Mouse (Mus musculus) hindbrain, embryonic 15.5 days (tissue): ENCODE results near the gene Pygm. TPM values are rescaled to one million over a fixed set of nuclear protein-coding genes. Genes with fewer than 3 reads are reported as not detected.

Source experiments
- ATAC-seq: fragments of 200-750 bp; cut with Nextera tagmentation; 2 replicates; pipeline ENCODE4 v1.8.0; 2017; ENCODE audit warnings: low read depth, moderate number of reproducible peaks, moderate TSS enrichment; ENCODE audit not compliant: low FRiP score
- H3K27ac ChIP-seq: fragments of 300-500 bp; sonication (generic); replicated peaks from 2 replicates; pipeline ENCODE4 v1.5.1; 2015; ENCODE audit warnings: mild to moderate bottlenecking, inconsistent platforms
- H3K27me3 ChIP-seq: fragments of 300-500 bp; sonication (generic); 2 replicates; pipeline ENCODE4 v1.6.1; 2015; ENCODE audit warnings: control low read depth, inconsistent platforms
- H3K36me3 ChIP-seq: fragments of 300-500 bp; sonication (generic); 2 replicates; pipeline ENCODE4 v1.6.1; 2015; ENCODE audit warnings: control low read depth, inconsistent platforms
- H3K4me1 ChIP-seq: fragments of 300-500 bp; sonication (generic); replicated peaks from 2 replicates; pipeline ENCODE4 v1.6.1; 2015; ENCODE audit warnings: control low read depth, inconsistent platforms
- H3K4me2 ChIP-seq: fragments of 300-500 bp; sonication (generic); 2 replicates; pipeline ENCODE4 v1.6.1; 2015; ENCODE audit warnings: moderate library complexity, mild to moderate bottlenecking, inconsistent platforms
- H3K4me3 ChIP-seq: fragments of 300-500 bp; sonication (generic); 2 replicates; pipeline ENCODE4 v1.5.1; 2015; ENCODE audit warnings: mild to moderate bottlenecking, inconsistent platforms
- H3K9ac ChIP-seq: fragments of 300-500 bp; sonication (generic); 2 replicates; pipeline ENCODE4 v1.6.1; 2015; ENCODE audit warnings: inconsistent platforms
- H3K9me3 ChIP-seq: fragments of 300-500 bp; sonication (generic); 2 replicates; pipeline ENCODE4 v1.6.1; 2016; ENCODE audit warnings: control low read depth, inconsistent platforms
- WGBS: fragments of 180-500 bp; shearing (Covaris S2); methylation state at CpG from one replicate; pipeline ENCODE4 v1.1.7; 2015; 5-methylcytosine and 5-hydroxymethylcytosine counted together
- polyA plus RNA-seq: library from polyadenylated mRNA; unstranded; fragments of >200 nt; fragmentation: Nextera tagmentation; extraction: Ambion mirVana; gene quantifications from 2 replicates; pipeline ENCODE4 v1.2.1, GENCODE M21; 2015

The Pygm gene
- polyA plus RNA-seq, 1 experiment from 2014 or later, result 7.6 TPM

DNA sequence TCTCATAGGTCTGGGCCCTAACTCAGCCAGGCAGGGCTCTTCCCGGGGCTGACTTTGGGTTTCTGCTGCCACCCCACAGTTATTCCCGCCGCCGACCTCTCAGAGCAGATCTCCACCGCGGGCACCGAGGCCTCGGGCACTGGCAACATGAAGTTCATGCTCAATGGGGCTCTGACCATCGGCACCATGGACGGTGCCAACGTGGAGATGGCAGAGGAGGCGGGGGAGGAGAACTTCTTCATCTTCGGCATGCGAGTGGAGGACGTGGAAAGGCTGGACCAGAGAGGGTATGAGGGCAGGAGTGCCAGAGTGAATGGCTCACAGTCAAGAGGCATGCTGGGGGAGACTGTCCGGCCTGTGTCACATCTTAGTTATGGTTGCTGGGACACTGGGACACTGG, 9.4 kb downstream of the Pygm start:
- no peak overlapping the region for H3K9ac ChIP-seq
- WGBS, result 90% methylated on average over 16 of the region's 16 CpGs
- no peaks in the 10 kb centered on the region for H3K36me3 ChIP-seq
- peaks cover 18% of the 10 kb centered on the region for H3K4me1 ChIP-seq
- no peak overlapping the region for H3K27ac ChIP-seq
- H3K9me3 ChIP-seq, result no peaks in the 10 kb centered on the region
- H3K4me3 ChIP-seq, result no peak overlapping the region
- no peaks in the 10 kb centered on the region for H3K27me3 ChIP-seq
- no peak for ATAC-seq
- no peak overlapping the region for H3K4me2 ChIP-seq

DNA sequence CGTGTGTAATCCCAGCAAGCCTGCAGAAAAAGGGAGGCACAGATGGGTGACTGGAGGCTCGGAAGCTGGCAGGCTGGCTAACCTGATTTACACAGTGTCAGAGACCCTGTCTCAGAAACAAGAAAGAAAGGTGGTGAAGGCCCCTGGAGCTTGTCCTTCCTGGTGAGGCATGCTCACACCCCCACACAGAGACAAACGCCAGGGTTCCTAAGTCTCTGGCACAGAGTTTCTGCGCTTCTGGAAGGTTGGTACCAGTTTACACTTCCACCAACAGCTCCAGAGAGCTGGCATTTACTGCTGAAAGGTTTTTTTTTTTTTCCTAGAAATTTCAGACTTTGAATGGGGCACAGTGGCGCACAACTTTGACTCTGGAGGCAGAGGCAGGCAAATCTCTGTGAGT, 12.0 kb downstream of the Pygm start:
- H3K4me3 ChIP-seq, result no peak overlapping the region
- WGBS, result 88% methylated on average over 5 of the region's 5 CpGs

DNA sequence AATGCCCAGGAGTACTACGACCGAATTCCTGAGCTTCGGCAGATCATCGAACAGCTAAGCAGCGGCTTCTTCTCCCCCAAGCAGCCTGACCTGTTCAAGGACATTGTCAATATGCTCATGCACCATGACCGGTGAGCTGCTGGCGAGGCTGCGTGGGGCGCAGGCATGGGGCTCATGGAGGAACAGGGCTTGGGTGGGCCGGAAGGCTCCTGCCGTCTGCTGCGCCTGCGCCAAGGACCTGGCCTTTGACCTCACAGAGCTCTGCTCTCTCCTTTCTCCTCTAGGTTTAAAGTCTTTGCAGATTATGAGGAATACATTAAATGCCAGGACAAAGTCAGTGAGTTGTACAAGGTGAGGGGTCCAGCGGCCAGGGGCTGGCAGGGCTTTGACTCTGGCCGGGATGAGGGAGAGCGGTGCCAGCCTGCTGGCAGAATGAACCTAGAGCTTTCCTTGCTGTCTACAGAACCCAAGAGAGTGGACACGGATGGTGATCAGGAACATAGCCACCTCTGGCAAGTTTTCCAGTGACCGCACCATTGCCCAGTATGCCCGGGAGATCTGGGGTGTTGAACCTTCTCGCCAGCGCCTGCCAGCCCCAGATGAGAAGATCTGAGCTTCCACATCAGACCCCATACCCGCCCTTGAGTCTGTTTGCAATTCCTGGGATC, 13.5 kb downstream of the Pygm start:
- H3K27ac ChIP-seq, result 0 out of 2 replicates have a peak overlapping the region, but pooled peaks have one; percentile 82
- H3K27me3 ChIP-seq, result 0 out of 2 replicates have a peak, but pooled peaks cover 3% of the 10 kb centered on the region
- no peak overlapping the region; the same call in 1 of the 2 replicates for H3K4me3 ChIP-seq
- 87% methylated on average over 22 of the region's 22 CpGs for WGBS
- no peak overlapping the region for H3K9ac ChIP-seq
- peaks cover 45% of the 10 kb centered on the region for H3K4me1 ChIP-seq
- no peaks in the 10 kb centered on the region for H3K9me3 ChIP-seq
- no peaks in the 10 kb centered on the region for H3K36me3 ChIP-seq
- peak overlapping the region; percentile 99 for H3K4me2 ChIP-seq
- ATAC-seq, result no peak

More for the DNA sequence above, 12.0 kb downstream of the Pygm start:
- no peak for ATAC-seq
- H3K27ac ChIP-seq, result no peak overlapping the region
- no peaks in the 10 kb centered on the region for H3K9me3 ChIP-seq
- H3K9ac ChIP-seq, result no peak overlapping the region
- no peak overlapping the region for H3K4me2 ChIP-seq
- H3K4me1 ChIP-seq, result peaks cover 32% of the 10 kb centered on the region
- H3K27me3 ChIP-seq, result no peaks in the 10 kb centered on the region
- H3K36me3 ChIP-seq, result no peaks in the 10 kb centered on the region

DNA sequence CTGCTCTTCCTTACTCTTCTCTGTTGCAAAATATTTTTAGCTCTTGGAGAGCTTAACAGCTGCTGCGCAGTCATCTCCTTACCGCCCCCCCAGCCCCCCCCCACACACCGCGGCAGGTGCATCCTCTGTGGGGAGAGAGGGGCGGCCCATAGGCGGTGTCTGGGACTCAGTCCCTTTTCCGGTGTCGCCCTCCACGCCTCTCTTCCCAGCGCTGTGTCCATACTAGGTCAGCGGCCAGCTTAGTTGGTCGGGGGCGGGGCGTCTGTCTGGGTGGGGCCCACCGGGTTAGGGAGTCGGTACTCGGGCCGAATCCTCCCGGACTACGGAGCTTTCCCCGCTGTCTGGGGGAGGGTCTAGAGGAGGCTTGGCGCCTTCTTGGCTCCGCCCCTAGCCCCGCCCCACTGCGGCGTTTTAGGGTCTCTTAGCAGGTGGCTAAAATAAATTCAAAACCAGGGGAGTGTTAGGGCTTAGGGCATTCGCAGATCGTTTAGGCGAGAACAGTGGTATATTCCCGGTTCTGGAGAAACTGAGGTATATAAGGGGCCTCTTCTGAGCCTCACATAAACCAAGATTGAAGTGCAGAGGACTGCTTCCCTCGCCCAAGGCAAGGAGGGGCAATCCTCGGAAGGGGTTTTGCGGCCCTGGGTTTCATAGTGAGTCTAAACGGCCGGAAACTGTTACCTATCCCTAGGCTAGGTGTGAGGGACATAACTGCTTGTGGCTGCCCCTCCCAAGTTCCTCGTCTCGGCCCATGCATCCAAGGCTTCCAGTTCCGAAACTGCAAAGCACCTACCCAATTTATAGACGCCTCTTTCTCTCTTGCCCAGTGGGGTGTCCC, 14.5 kb downstream of the Pygm start:
- WGBS, result under 1% methylated on average over 39 of the region's 39 CpGs
- Histone ChIP-seq H3K9me3 (no peaks in the 10 kb centered on the region), H3K9ac (peak overlapping the region; percentile 52), H3K36me3 (no peaks in the 10 kb centered on the region), H3K4me1 (peaks cover 45% of the 10 kb centered on the region), H3K27ac (peak overlapping the region; percentile 82), H3K27me3 (peaks cover 9% of the 10 kb centered on the region; the same call in 1 of the 2 replicates), H3K4me2 (peak overlapping the region; percentile 99), H3K4me3 (peak overlapping the region; percentile 65)
- peak; percentile 76 for ATAC-seq

DNA sequence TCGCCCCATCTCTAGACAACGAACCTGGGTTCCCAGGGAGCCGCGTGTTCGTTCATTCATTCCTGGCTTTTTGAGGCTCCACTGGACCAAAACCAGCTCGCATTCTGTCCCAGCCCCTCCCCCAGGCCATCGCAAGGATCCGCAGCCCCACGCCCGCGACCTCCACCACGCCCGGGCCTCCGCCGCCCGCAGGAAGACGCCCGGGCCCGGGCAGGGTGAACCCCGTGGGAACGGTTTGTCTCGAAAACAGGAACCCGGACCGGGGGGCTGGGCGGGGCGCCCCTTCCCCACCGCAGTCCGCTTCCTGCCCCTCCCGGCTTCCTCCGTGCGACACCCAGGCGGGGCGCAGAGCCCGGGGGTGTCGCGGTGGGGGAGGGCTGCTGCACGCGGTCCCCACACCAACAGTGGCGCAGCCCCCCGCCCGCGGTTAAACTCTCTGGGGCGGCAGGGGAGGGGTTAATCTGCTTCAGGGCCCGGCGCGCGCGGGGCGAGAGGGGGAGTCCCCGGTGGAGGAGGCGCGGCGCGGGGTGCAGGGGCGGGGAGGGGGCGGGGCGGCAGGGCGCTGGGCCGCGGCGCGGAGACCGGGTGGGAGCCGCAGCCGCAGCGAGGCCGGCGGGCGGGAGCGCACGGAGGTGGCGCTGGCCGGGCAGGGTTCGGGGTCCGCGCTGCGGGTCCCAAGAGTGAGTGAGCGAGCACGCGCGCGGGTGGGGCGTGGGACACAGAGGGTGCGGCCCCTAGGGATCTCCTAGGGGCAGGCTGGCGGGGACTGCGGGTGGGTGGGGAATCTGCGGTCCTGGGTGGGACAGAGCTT, 15.3 kb downstream of the Pygm start, which contains the start of gene Rasgrp2:
Gene Rasgrp2 (plus strand): TSS at position 56 of the 811 bp plus-strand sequence.
- Histone ChIP-seq H3K4me2 (peak within 1 kb of the TSS; percentile 99), H3K4me3 (peak within 1 kb of the TSS; percentile 65), H3K4me1 (peaks cover 45% of the 10 kb centered on the region), H3K36me3 (no peaks in the 10 kb centered on the region), H3K9ac (peak within 1 kb of the TSS; percentile 52), H3K27me3 (peaks cover 12% of the 10 kb centered on the region; the same call in 1 of the 2 replicates), H3K9me3 (no peaks in the 10 kb centered on the region), H3K27ac (peak within 1 kb of the TSS; percentile 82)
- WGBS, result under 1% methylated on average over 62 of the region's 87 CpGs
- peak; percentile 24 for ATAC-seq

DNA sequence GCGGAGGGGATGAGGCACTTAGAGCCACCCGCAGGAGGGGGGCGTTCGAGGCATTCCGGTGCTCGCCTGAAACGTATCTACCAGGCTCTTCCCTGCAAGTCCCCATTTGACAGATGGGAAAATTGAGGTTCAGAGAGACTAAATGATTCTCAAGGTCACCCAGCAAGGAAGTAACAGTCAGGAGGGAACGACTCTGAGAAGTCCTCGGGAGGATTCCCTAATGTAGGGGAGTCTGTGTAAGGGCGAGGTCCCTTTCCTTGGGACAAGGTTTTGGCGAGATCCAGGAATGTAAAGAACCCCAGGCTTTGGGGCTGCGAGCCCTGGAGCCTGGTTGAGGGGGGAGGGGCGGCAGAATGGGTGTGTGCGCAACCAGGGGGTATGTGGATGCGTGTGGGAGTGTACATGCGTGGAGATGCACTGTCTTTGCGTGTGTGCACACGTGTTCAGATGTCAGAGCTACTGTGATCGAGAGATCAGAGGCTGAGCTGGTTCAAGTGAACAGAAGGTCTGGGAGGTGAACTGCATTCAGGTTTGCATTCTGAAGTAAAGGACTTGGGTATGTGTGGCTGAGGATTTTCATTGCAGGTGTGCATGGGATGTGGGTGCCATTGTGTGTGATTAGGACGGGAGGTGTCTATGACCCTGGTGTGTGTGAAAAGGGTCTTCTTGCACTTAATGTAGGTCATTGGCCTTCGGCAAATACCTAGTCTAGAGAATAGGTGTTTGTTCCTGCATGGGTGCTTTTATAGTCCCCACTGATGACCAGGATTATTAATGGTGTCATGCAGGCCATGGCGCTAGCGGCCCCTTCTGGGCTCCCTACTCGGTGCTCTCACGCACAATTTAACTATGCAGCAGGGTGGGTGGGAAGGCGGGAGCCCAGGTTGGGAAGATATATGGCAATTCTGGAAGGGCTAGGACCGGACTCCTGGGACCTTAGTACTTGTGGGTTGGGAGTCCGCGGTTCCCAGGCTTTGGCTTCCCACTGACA, 16.2 kb downstream of the Pygm start:
- H3K4me1 ChIP-seq, result peaks cover 45% of the 10 kb centered on the region
- peak overlapping the region; percentile 99 for H3K4me2 ChIP-seq
- H3K9ac ChIP-seq, result peak overlapping the region; percentile 52
- ATAC-seq, result peak; percentile 35; the same call in 1 of the 2 replicates
- peak overlapping the region; percentile 65 for H3K4me3 ChIP-seq
- 3% methylated on average over 29 of the region's 29 CpGs for WGBS
- peaks cover 12% of the 10 kb centered on the region; the same call in 1 of the 2 replicates for H3K27me3 ChIP-seq
- peak overlapping the region; percentile 82 for H3K27ac ChIP-seq
- H3K36me3 ChIP-seq, result no peaks in the 10 kb centered on the region
- H3K9me3 ChIP-seq, result no peaks in the 10 kb centered on the region

DNA sequence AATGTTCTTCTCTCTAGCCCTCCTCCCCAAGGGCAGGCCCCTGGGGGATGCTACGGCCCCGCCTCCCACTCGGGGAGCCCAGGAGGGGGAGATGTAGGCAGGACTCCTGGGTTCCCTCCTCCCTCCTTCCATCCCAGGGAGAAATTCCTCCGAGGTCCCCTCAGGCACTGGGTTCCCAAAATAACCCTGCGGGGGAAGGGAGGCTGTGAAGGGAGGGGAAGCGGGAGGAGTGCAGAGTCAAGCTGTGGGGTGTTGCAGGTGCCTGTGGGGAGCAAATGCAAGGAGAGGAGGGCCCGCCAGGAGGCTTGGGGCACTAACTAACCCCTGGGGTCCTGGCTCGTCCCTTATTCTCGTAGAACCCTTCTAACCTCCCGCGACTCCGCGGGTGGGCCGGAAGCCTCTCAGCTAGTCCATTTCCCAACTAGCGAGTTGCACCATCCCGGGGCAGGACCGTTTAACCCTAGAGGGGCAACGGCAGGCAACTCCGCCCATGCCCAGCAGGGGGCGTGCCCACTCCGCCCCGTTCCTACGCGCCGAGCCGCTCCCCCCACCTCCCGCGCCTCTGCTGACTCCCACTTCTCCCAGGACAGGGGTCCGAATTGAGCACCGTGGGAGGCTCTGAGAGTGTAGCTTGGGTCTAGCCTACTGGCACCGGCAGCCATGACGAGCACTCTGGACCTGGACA, 17.1 kb downstream of the Pygm start:
- Histone ChIP-seq H3K9ac (peak overlapping the region; percentile 52), H3K4me2 (peak overlapping the region; percentile 99), H3K9me3 (no peaks in the 10 kb centered on the region), H3K27me3 (peaks cover 12% of the 10 kb centered on the region; the same call in 1 of the 2 replicates), H3K4me1 (peaks cover 45% of the 10 kb centered on the region), H3K27ac (0 out of 2 replicates have a peak overlapping the region, but pooled peaks have one; percentile 11), H3K36me3 (no peaks in the 10 kb centered on the region), H3K4me3 (peak overlapping the region; percentile 65)
- ATAC-seq, result no peak
- WGBS, result under 1% methylated on average over 31 of the region's 32 CpGs

DNA sequence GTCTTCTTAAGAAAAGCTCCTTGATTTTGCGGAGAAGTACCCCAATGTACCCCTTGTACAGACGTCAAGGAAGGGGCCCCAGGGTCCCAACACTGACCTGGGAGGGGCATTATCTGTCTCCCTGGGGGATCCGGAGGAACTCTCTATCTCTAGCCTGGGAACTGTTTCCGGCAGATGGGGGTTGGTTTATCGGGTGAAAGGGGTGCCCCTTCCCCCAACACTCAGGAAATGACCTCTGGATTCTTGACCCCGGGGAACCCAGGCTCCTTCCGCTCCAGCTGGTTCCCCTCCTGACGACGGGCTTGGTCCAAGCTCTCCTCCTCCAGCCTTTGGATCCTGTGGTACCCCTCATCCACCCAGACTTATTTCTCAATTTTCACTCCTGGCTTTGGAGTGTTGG, 17.8 kb downstream of the Pygm start:
- 13% methylated on average over 9 of the region's 9 CpGs for WGBS
- no peak for ATAC-seq

DNA sequence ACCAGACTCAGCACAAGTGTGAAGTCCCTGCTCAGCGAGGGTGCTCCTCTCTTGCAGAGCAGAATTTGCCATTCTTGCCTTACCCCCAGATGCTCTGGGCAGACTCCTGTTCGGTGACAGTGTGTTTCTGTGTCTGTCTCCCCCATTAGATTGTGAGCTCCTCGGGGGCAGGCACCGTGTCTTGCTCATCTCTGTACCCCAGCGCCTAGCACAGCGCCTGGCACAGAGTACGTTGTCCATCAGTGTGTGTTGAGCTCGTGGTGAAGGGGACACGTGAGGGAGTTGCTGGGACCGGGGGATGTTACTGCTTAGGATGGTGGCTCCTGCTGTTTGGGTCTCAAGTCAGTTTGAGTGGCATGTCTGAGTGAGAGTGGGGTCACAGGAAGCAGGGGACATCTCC, 19.7 kb downstream of the Pygm start:
- H3K4me2 ChIP-seq, result no peak overlapping the region
- 76% methylated on average over 10 of the region's 10 CpGs for WGBS
- H3K9me3 ChIP-seq, result no peaks in the 10 kb centered on the region
- no peak overlapping the region for H3K27ac ChIP-seq
- no peak for ATAC-seq
- peaks cover 12% of the 10 kb centered on the region; the same call in 1 of the 2 replicates for H3K27me3 ChIP-seq
- H3K4me3 ChIP-seq, result no peak overlapping the region
- H3K4me1 ChIP-seq, result peaks cover 36% of the 10 kb centered on the region
- H3K36me3 ChIP-seq, result 0 out of 2 replicates have a peak, but pooled peaks cover 3% of the 10 kb centered on the region
- no peak overlapping the region for H3K9ac ChIP-seq

More for the DNA sequence above, 17.8 kb downstream of the Pygm start:
- Histone ChIP-seq H3K4me1 (peaks cover 45% of the 10 kb centered on the region), H3K9ac (peak overlapping the region; percentile 52), H3K27ac (no peak overlapping the region), H3K27me3 (peaks cover 12% of the 10 kb centered on the region; the same call in 1 of the 2 replicates), H3K9me3 (no peaks in the 10 kb centered on the region), H3K4me3 (peak overlapping the region; percentile 65), H3K36me3 (no peaks in the 10 kb centered on the region), H3K4me2 (peak overlapping the region; percentile 99)

DNA sequence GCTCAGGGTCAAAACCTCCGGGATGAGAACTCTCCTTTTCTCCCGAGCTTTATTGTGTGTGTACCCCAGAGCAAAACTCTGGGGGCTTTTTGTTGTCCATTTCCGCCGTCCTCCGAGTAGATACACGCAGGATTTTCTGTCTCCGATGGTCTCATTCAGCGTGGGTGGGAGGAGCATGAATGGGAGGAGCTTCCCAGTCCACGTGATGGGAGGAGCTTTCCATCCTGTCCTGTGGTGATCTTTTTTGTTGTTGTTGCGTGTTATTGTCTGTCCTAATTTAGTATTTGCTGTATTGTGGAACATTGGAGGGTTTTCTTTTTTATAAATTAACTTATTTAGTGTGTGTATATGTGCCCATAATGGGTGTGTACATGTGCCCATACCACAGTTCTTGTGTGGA, 21.2 kb downstream of the Pygm start:
- Histone ChIP-seq H3K36me3 (0 out of 2 replicates have a peak, but pooled peaks cover 3% of the 10 kb centered on the region), H3K4me1 (peaks cover 21% of the 10 kb centered on the region), H3K4me3 (no peak overlapping the region), H3K9ac (no peak overlapping the region), H3K27me3 (peaks cover 12% of the 10 kb centered on the region; the same call in 1 of the 2 replicates), H3K9me3 (no peaks in the 10 kb centered on the region), H3K27ac (no peak overlapping the region), H3K4me2 (no peak overlapping the region)
- 65% methylated on average over 10 of the region's 10 CpGs for WGBS
- no peak for ATAC-seq
